Mouse (Mus musculus): ENCODE measurements at regions not wholly inside any gene's neighbourhood (a gene's known extent, or its start where the extent isn't known, plus 50 kb on each side); places are given as distances from the start of the nearest gene placed in this dataset.

GRCm38 (mm10) chr1:92259715-92260392, 64.4 kb upstream of the Hdac4 start:
- Histone ChIP-seq H3K9ac (ENCODE audit: low read depth, low read length, severe bottlenecking) (no peak overlapping the region), H3K4me2 (replicated peaks; ENCODE audit: low read depth, low read length, severe bottlenecking) (no peak overlapping the region), H3K4me3 (replicated peaks; ENCODE audit: low read length) (no peak overlapping the region), H3K9me3 (ENCODE audit: control insufficient read depth, low read length) (no peaks in the 10 kb centered on the region), H3K27me3 (ENCODE audit: control insufficient read depth, insufficient read depth, low read length) (no peaks in the 10 kb centered on the region), H3K27ac (replicated peaks; ENCODE audit: low read depth, low read length) (no peak overlapping the region), H3K36me3 (ENCODE audit: control insufficient read depth, insufficient read depth, low read length) (no peaks in the 10 kb centered on the region), H3K4me1 (ENCODE audit: control insufficient read depth, insufficient read depth, low read length) (no peaks in the 10 kb centered on the region)
- ATAC-seq (ENCODE audit: low FRiP score, low read depth) (no peak), DNase-seq (ENCODE audit: low spot score) (no peak)
- no peak for TF ChIP-seq POLR2A (IDR thresholded peaks at IDR 0.05; ENCODE audit: borderline replicate concordance, extremely low read depth, insufficient read depth, insufficient read length)
- 57% methylated on average over 23 of the region's 23 CpGs for WGBS

- Histone ChIP-seq H3K9me3 (ENCODE audit: control insufficient read depth, low read length) (no peaks in the 10 kb centered on the region), H3K4me3 (replicated peaks; ENCODE audit: low read length) (no peak overlapping the region), H3K4me2 (replicated peaks; ENCODE audit: low read depth, low read length, severe bottlenecking) (no peak overlapping the region), H3K9ac (ENCODE audit: low read depth, low read length, severe bottlenecking) (no peak overlapping the region), H3K36me3 (ENCODE audit: control insufficient read depth, insufficient read depth, low read length) (no peaks in the 10 kb centered on the region), H3K4me1 (ENCODE audit: control insufficient read depth, insufficient read depth, low read length) (no peaks in the 10 kb centered on the region), H3K27ac (replicated peaks; ENCODE audit: low read depth, low read length) (no peak overlapping the region), H3K27me3 (ENCODE audit: control insufficient read depth, insufficient read depth, low read length) (no peaks in the 10 kb centered on the region)
- peak; percentile 13 for DNase-seq (ENCODE audit: low spot score)
- no peak for TF ChIP-seq POLR2A (IDR thresholded peaks at IDR 0.05; ENCODE audit: borderline replicate concordance, extremely low read depth, insufficient read depth, insufficient read length)
- no peak for ATAC-seq (ENCODE audit: low FRiP score, low read depth)
These were observed 62.5 kb upstream of the Hdac4 start for GRCm38 (mm10) chr1:92258026-92258425.

- TF ChIP-seq POLR2A (IDR thresholded peaks at IDR 0.05; ENCODE audit: borderline replicate concordance, extremely low read depth, insufficient read depth, insufficient read length): no peak
- ATAC-seq (ENCODE audit: low FRiP score, low read depth): no peak
- no peaks in the 10 kb centered on the region for H3K9me3 ChIP-seq (ENCODE audit: control insufficient read depth, low read length)
- H3K36me3 ChIP-seq (ENCODE audit: control insufficient read depth, insufficient read depth, low read length): no peaks in the 10 kb centered on the region
- no peak for DNase-seq (ENCODE audit: low spot score)
- 53% methylated on average over 8 of the region's 8 CpGs for WGBS
- H3K4me2 ChIP-seq (replicated peaks; ENCODE audit: low read depth, low read length, severe bottlenecking): no peak overlapping the region
- H3K27ac ChIP-seq (replicated peaks; ENCODE audit: low read depth, low read length): no peak overlapping the region
- no peak overlapping the region for H3K4me3 ChIP-seq (replicated peaks; ENCODE audit: low read length)
- no peak overlapping the region for H3K9ac ChIP-seq (ENCODE audit: low read depth, low read length, severe bottlenecking)
- 0 out of 2 replicates have a peak, but pooled peaks cover 4% of the 10 kb centered on the region for H3K4me1 ChIP-seq (ENCODE audit: control insufficient read depth, insufficient read depth, low read length)
- H3K27me3 ChIP-seq (ENCODE audit: control insufficient read depth, insufficient read depth, low read length): no peaks in the 10 kb centered on the region
These were observed 57.6 kb upstream of the Hdac4 start for GRCm38 (mm10) chr1:92253086-92253485.

GRCm38 (mm10) chr1:92250594-92251463, 55.3 kb upstream of the Hdac4 start:
- H3K36me3 ChIP-seq (ENCODE audit: control insufficient read depth, insufficient read depth, low read length): no peaks in the 10 kb centered on the region
- 0 out of 2 replicates have a peak, but pooled peaks cover 4% of the 10 kb centered on the region for H3K4me1 ChIP-seq (ENCODE audit: control insufficient read depth, insufficient read depth, low read length)
- WGBS: 75% methylated on average over 10 of the region's 10 CpGs
- no peaks in the 10 kb centered on the region for H3K9me3 ChIP-seq (ENCODE audit: control insufficient read depth, low read length)
- H3K9ac ChIP-seq (ENCODE audit: low read depth, low read length, severe bottlenecking): no peak overlapping the region
- no peak overlapping the region for H3K4me2 ChIP-seq (replicated peaks; ENCODE audit: low read depth, low read length, severe bottlenecking)
- no peak for DNase-seq (ENCODE audit: low spot score)
- no peaks in the 10 kb centered on the region for H3K27me3 ChIP-seq (ENCODE audit: control insufficient read depth, insufficient read depth, low read length)
- ATAC-seq (ENCODE audit: low FRiP score, low read depth): no peak
- H3K4me3 ChIP-seq (replicated peaks; ENCODE audit: low read length): no peak overlapping the region
- TF ChIP-seq POLR2A (IDR thresholded peaks at IDR 0.05; ENCODE audit: borderline replicate concordance, extremely low read depth, insufficient read depth, insufficient read length): no peak
- no peak overlapping the region for H3K27ac ChIP-seq (replicated peaks; ENCODE audit: low read depth, low read length)

All from limb, embryonic 14.5 days (tissue).